Mouse (Mus musculus) liver, embryonic 14.5 days (tissue): ENCODE measurements around the gene Wee1. TPM values are rescaled to one million over a fixed set of nuclear protein-coding genes. Genes with fewer than 3 reads are reported as not detected.
A peak's percentile ranks its signal among the peaks of the same experiment; 100 is the strongest.

Source experiments
- ATAC-seq: fragments of 200-750 bp; cut with Nextera tagmentation; 2 replicates; pipeline ENCODE4 v1.8.0; 2017; ENCODE audit warnings: moderate number of reproducible peaks, mild to moderate bottlenecking, moderate library complexity; ENCODE audit not compliant: insufficient read depth
- DNase-seq, 3 experiments: peaks; one replicate each; pipeline ENCODE4 v3.0.0-alpha.2; 2012 to 2013; ENCODE audit warnings: low read depth in 3 of 3, low spot score in 3 of 3
- H3K27ac ChIP-seq: fragments of 300-500 bp; sonication (generic); 2 replicates; pipeline ENCODE4 v1.5.1; 2014; ENCODE audit warnings: moderate library complexity, mild to moderate bottlenecking, control low read depth, inconsistent platforms
- H3K27me3 ChIP-seq: fragments of 300-500 bp; sonication (generic); 2 replicates; pipeline ENCODE4 v1.6.1; 2014; ENCODE audit warnings: mild to moderate bottlenecking, low read length, moderate library complexity; ENCODE audit not compliant: control insufficient read depth, insufficient read depth
- H3K36me3 ChIP-seq: fragments of 300-500 bp; sonication (generic); replicated peaks from 2 replicates; pipeline ENCODE4 v1.6.1; 2014; ENCODE audit warnings: low read depth; ENCODE audit not compliant: control insufficient read depth, insufficient read depth
- H3K4me1 ChIP-seq, 2 experiments: fragments of 200-500 bp in 1 of 2; fragments of 300-500 bp in 1 of 2; sonication (generic) in 1 of 2; replicated peaks; 2 replicates each; pipeline ENCODE4 v1.6.1; 2012 to 2014; ENCODE audit warnings: antibody characterized with exemption in 1 of 2, inconsistent platforms in 1 of 2, low read length in 1 of 2; ENCODE audit not compliant: control insufficient read depth in 2 of 2, insufficient read depth in 2 of 2
- H3K4me2 ChIP-seq: fragments of 300-500 bp; sonication (generic); 2 replicates; pipeline ENCODE4 v1.6.1; 2014; ENCODE audit warnings: low read depth, mild to moderate bottlenecking, control low read depth, moderate library complexity
- H3K4me3 ChIP-seq, 2 experiments: fragments of 200-500 bp in 1 of 2; fragments of 300-500 bp in 1 of 2; sonication (generic) in 1 of 2; 2 replicates each; pipeline ENCODE4 v1.5.1; 2012 to 2014; ENCODE audit warnings: low read depth in 2 of 2, low read length in 2 of 2, mild to moderate bottlenecking in 2 of 2, control low read depth in 1 of 2, inconsistent platforms in 1 of 2, moderate library complexity in 1 of 2; ENCODE audit not compliant: insufficient read depth in 1 of 2
- H3K9ac ChIP-seq: fragments of 300-500 bp; sonication (generic); replicated peaks from 2 replicates; pipeline ENCODE4 v1.6.1; 2014; ENCODE audit warnings: mild to moderate bottlenecking, control low read depth, moderate library complexity
- H3K9me3 ChIP-seq: fragments of 300-500 bp; sonication (generic); 2 replicates; pipeline ENCODE4 v1.6.1; 2016; ENCODE audit warnings: low read length, mixed read lengths; ENCODE audit not compliant: control insufficient read depth
- CTCF ChIP-seq: IDR thresholded peaks from 2 replicates; pipeline ENCODE4 v1.5.1; 2016; ENCODE audit warnings: antibody characterized with exemption, low read depth, control low read depth
- EP300 ChIP-seq: IDR thresholded peaks from 2 replicates; pipeline ENCODE4 v1.6.1; 2016; ENCODE audit warnings: antibody characterized with exemption, low read depth
- WGBS: fragments of 180-500 bp; shearing (Covaris S2); extraction: QIAGEN DNeasy Blood & Tissue Kit; methylation state at CpG from one replicate; pipeline ENCODE4 v1.1.7; 2014; ENCODE audit not compliant: insufficient replicate concordance; 5-methylcytosine and 5-hydroxymethylcytosine counted together
- polyA plus RNA-seq, 2 experiments: library from polyadenylated mRNA; depleted of rRNA in 1 of 2; stranded (reverse) in 1 of 2; unstranded in 1 of 2; fragments of >200 nt; fragmentation: Nextera tagmentation in 1 of 2; extraction: Ambion mirVana in 1 of 2; gene quantifications; 2 replicates each; pipeline versions ENCODE4 v1.2.1 to v1.2.3; 2012 to 2014

Wee1 gene
- polyA plus RNA-seq, 2 experiments, result 8.1 to 8.8 TPM

- DNase-seq (no peak), ATAC-seq (no peak)
- no peak overlapping the region for H3K9ac ChIP-seq
- no peak overlapping the region for H3K27ac ChIP-seq
- H3K4me3 ChIP-seq, result no peak overlapping the region
- H3K27me3 ChIP-seq, result no peaks in the 10 kb centered on the region
- no peak overlapping the region for H3K4me2 ChIP-seq
- no peak for TF ChIP-seq CTCF
- no peak for TF ChIP-seq EP300
- WGBS, result 86% methylated on average over 7 of the region's 7 CpGs
- H3K36me3 ChIP-seq, result peaks cover 78% of the 10 kb centered on the region
- H3K9me3 ChIP-seq, result no peaks in the 10 kb centered on the region
- peaks cover 0 to 6% of the 10 kb centered on the region in 2 experiments; a peak in 2 of 4 replicates for H3K4me1 ChIP-seq
Measured at GRCm38 (mm10) chr7:110091670-110092069, 30.2 kb upstream of the Wee1 start.

GRCm38 (mm10) chr7:110096332-110096731 lies 25.5 kb upstream of the Wee1 start:
- peaks cover 43% of the 10 kb centered on the region for H3K36me3 ChIP-seq
- no peaks in the 10 kb centered on the region for H3K27me3 ChIP-seq
- no peaks in the 10 kb centered on the region for H3K9me3 ChIP-seq
- no peak overlapping the region for H3K9ac ChIP-seq
- TF ChIP-seq CTCF, result no peak
- TF ChIP-seq EP300, result no peak
- ATAC-seq (no peak), DNase-seq (no peak)
- 38% methylated on average over 4 of the region's 4 CpGs for WGBS
- H3K27ac ChIP-seq, result no peak overlapping the region
- H3K4me1 ChIP-seq, result peaks cover 0 to 7% of the 10 kb centered on the region in 2 experiments; a peak in 2 of 4 replicates
- H3K4me2 ChIP-seq, result no peak overlapping the region
- no peak overlapping the region for H3K4me3 ChIP-seq

GRCm38 (mm10) chr7:110097106-110097793 lies 24.6 kb upstream of the Wee1 start:
- peak; percentile 34; the same call in 1 of the 2 replicates for ATAC-seq
- Histone ChIP-seq H3K4me3 (no peak overlapping the region), H3K36me3 (peaks cover 34% of the 10 kb centered on the region), H3K27ac (no peak overlapping the region), H3K9ac (no peak overlapping the region), H3K4me1 (peaks cover 0 to 7% of the 10 kb centered on the region in 2 experiments; a peak in 2 of 4 replicates), H3K9me3 (no peaks in the 10 kb centered on the region), H3K27me3 (no peaks in the 10 kb centered on the region), H3K4me2 (no peak overlapping the region)
- WGBS, result 57% methylated on average over 7 of the region's 7 CpGs
- DNase-seq, result no peak
- TF ChIP-seq CTCF (no peak), EP300 (no peak)

GRCm38 (mm10) chr7:110100854-110101253 lies 21.0 kb upstream of the Wee1 start:
- 0 out of 2 replicates have a peak, but pooled peaks cover 4% of the 10 kb centered on the region for H3K36me3 ChIP-seq
- 46% methylated on average over 6 of the region's 6 CpGs for WGBS
- no peak for DNase-seq
- H3K9ac ChIP-seq, result no peak overlapping the region
- ATAC-seq, result no peak
- H3K27ac ChIP-seq, result no peak overlapping the region
- TF ChIP-seq CTCF, result no peak
- TF ChIP-seq EP300, result no peak
- H3K4me1 ChIP-seq, result peaks cover 0 to 7% of the 10 kb centered on the region in 2 experiments; a peak in 2 of 4 replicates
- H3K4me3 ChIP-seq, result no peak overlapping the region
- no peaks in the 10 kb centered on the region for H3K9me3 ChIP-seq
- H3K4me2 ChIP-seq, result no peak overlapping the region
- H3K27me3 ChIP-seq, result no peaks in the 10 kb centered on the region

- H3K27me3 ChIP-seq, result no peaks in the 10 kb centered on the region
- no peak overlapping the region for H3K9ac ChIP-seq
- H3K4me3 ChIP-seq, result no peak overlapping the region
- no peak overlapping the region for H3K27ac ChIP-seq
- no peak for TF ChIP-seq CTCF
- no peak for TF ChIP-seq EP300
- H3K36me3 ChIP-seq, result 0 out of 2 replicates have a peak, but pooled peaks cover 4% of the 10 kb centered on the region
- DNase-seq (no peak), ATAC-seq (no peak)
- no peak overlapping the region for H3K4me2 ChIP-seq
- WGBS, result 64% methylated on average over 5 of the region's 5 CpGs
- H3K9me3 ChIP-seq, result no peaks in the 10 kb centered on the region
- peaks cover 0 to 5% of the 10 kb centered on the region in 2 experiments; a peak in 2 of 4 replicates for H3K4me1 ChIP-seq
Measured at GRCm38 (mm10) chr7:110101266-110101665, 20.6 kb upstream of the Wee1 start.
